Mouse (Mus musculus) cerebellum, postnatal 10 days (tissue): ENCODE data around the gene Noto.

Experiments used
- DNase-seq, 2 experiments: peaks; one replicate each; pipeline ENCODE4 v3.0.0; 2021; ENCODE audit warnings: mixed read lengths in 2 of 2

Gene Noto

DNA sequence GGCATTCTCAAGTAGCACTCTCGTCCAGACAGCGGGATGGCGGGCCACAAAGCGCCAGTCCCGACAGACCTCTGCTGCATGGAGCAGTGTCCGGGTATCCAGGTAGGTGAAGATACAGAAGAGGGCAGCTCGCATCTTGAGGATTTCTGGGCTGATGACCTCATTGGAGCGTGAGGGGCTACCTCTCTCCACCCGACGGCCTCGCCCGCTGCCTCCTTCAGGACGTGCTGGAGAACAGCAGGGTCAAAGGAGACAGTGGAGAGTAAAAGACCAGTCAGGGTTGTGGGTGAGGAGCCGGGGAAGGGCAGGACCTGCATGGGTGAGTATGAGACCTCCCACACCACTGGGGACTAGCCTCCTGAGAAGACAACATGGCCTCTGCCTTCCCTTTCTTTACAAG is 54.7 kb downstream of the Noto start:
- no peak for DNase-seq
